Comparison of ENCODE assay signal across 8 mouse cellular contexts in the genomic region with DNA sequence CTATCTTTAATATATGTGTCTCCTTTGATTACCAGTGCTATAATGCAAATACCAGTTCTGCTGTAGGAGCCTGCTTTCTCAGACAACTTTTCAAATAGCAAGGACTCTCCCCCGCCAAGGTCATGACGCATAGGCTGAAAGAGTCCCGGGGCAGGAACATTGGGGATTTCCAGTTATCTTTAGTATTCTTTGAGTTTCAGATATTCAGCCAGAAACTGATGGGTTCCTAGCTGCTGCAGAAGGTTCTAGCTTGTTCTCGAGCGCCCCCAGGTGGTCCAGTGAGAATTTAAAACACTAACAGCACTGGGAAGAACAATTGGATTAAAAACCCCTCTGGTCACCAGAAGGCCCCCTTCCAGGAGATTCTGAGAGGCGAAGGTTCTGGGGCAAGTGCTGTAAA. TPM values are rescaled to one million over a fixed set of nuclear protein-coding genes. Genes with fewer than 3 reads are reported as not detected.
A peak's percentile ranks its signal among the peaks of the same experiment; 100 is the strongest.
DNase-seq lines count a peak whose midpoint lies in the region; ATAC-seq and TF ChIP-seq lines count a peak whose summit lies in the region.

No protein-coding gene starts in this region.

- no peaks in the 10 kb centered on the region for H3K4me1 ChIP-seq in liver, embryonic 14.5 days (replicated peaks; ENCODE audit: control insufficient read depth in 2 of 2, insufficient read depth in 2 of 2, low read length in 1 of 2)

- WGBS in liver, embryonic 14.5 days (ENCODE audit: insufficient replicate concordance), result 26% methylated on average over 6 of the region's 6 CpGs

- H3K9ac ChIP-seq in liver, embryonic 14.5 days (replicated peaks), result no peak overlapping the region

- no peaks in the 10 kb centered on the region for H3K9me3 ChIP-seq in liver, embryonic 14.5 days (ENCODE audit: control insufficient read depth, low read length)

- TF ChIP-seq EP300 in liver, embryonic 14.5 days (IDR thresholded peaks at IDR 0.05; ENCODE audit: low read depth), result no peak

- TF ChIP-seq CTCF in liver, embryonic 14.5 days (IDR thresholded peaks at IDR 0.05; ENCODE audit: low read depth), result peak; percentile 67

- ATAC-seq in cerebellum, adult (ENCODE audit: insufficient number of reproducible peaks, low FRiP score, low TSS enrichment), result 0 out of 2 replicates have a peak, but pooled peaks have one; percentile 45
- ATAC-seq in liver, embryonic 14.5 days (ENCODE audit: insufficient read depth), result no peak

- DNase-seq in cerebellum, adult 9-11 months, result no peak
- peak; percentile 86 for DNase-seq in testis, postnatal 10 days (ENCODE audit: low spot score)
- DNase-seq in testis, postnatal 14 days (ENCODE audit: low spot score), result no peak
- peak; percentile 49 to 55 for DNase-seq in cerebellum, postnatal 36 days
- peak; percentile 81 for DNase-seq in heart, postnatal 4 days
- peak; percentile 20 to 29 (median 24) for DNase-seq in liver, embryonic 14.5 days (ENCODE audit: low read depth in 3 of 3, low spot score in 3 of 3)
- DNase-seq in right cerebral cortex, postnatal 25 days, result peak; percentile 36

- H3K36me3 ChIP-seq in liver, embryonic 14.5 days (replicated peaks; ENCODE audit: control insufficient read depth, insufficient read depth, low read depth), result no peaks in the 10 kb centered on the region

- no peak overlapping the region for H3K27ac ChIP-seq in liver, embryonic 14.5 days

- no peak overlapping the region for H3K4me3 ChIP-seq in liver, embryonic 14.5 days (ENCODE audit: insufficient read depth in 1 of 2, low read depth in 2 of 2, low read length in 2 of 2)

- H3K27me3 ChIP-seq in liver, embryonic 14.5 days (ENCODE audit: control insufficient read depth, insufficient read depth, low read length), result no peaks in the 10 kb centered on the region

- no peak overlapping the region for H3K4me2 ChIP-seq in liver, embryonic 14.5 days (ENCODE audit: low read depth)

RNA-seq across cellular contexts. Expression of a gene that starts 35.2 kb away (rescaled TPM):
- total RNA-seq in heart, postnatal 4 days (2021), result 100 to 1,000 TPM; 129 to 138 TPM
- 11.2 and 16.0 TPM in 2 replicates for polyA plus RNA-seq in liver, embryonic 14.5 days (2012; rRNA removed)
- polyA plus RNA-seq in liver, embryonic 14.5 days (2014; fragmentation: Nextera tagmentation; extraction: Ambion mirVana), result 51.8 and 53.2 TPM in 2 replicates

Comparison
In these comparisons a context has a peak if more than half of its experiments do, and no peak if none do; other contexts are left out.
1. DNase-seq: peak in testis, postnatal 10 days (single experiment), cerebellum, postnatal 36 days (2 of 2), heart, postnatal 4 days (single experiment), liver, embryonic 14.5 days (3 of 3) and right cerebral cortex, postnatal 25 days (single experiment); none in cerebellum, adult 9-11 months (single experiment) and testis, postnatal 14 days (single experiment).